Comparison of ENCODE assay signal across 14 mouse cellular contexts in genomic region chr10:79668076-79668475, GRCm38 (mm10). TPM values are rescaled to one million over a fixed set of nuclear protein-coding genes. Genes with fewer than 3 reads are reported as not detected.
A peak's percentile ranks its signal among the peaks of the same experiment; 100 is the strongest.
DNase-seq lines count a peak whose midpoint lies in the region; ATAC-seq lines count a peak whose summit lies in the region.
"Had no signal": no experiment of that assay in that cellular context is flagged by ENCODE, and none has a peak within 500 bp of the region (broad histone marks: within the 10 kb centered on the region; RNA-seq: fewer than 3 reads in every experiment).

No protein-coding gene starts in this region.

- DNase-seq in cerebellum, adult 9-10 months = peak; percentile 64
- no peak for DNase-seq in cerebellum, postnatal 14 days
- no peak for DNase-seq in forebrain, embryonic 10.5 days (ENCODE audit: extremely low spot score, low spot score)
- no peak for DNase-seq in hindbrain, embryonic 14.5 days (ENCODE audit: low spot score)
- no peak for DNase-seq in adrenal gland, postnatal 25 days
- DNase-seq in left cerebral cortex, postnatal 10 days (ENCODE audit: extremely low spot score in 1 of 2, low spot score in 2 of 2) = no peak

- no peaks in the 10 kb centered on the region for H3K9me3 ChIP-seq in forebrain, embryonic 10.5 days
- H3K9me3 ChIP-seq in hindbrain, embryonic 14.5 days (ENCODE audit: control insufficient read depth, low read length) = no peaks in the 10 kb centered on the region
- no peaks in the 10 kb centered on the region for H3K9me3 ChIP-seq in midbrain, embryonic 16.5 days (replicated peaks; ENCODE audit: control insufficient read depth, low read length, poor library complexity, severe bottlenecking)

- no peaks in the 10 kb centered on the region for H3K27me3 ChIP-seq in forebrain, embryonic 10.5 days (ENCODE audit: poor library complexity, severe bottlenecking)
- no peaks in the 10 kb centered on the region for H3K27me3 ChIP-seq in hindbrain, embryonic 14.5 days (ENCODE audit: control insufficient read depth, insufficient read depth, low read length)
- no peaks in the 10 kb centered on the region for H3K27me3 ChIP-seq in midbrain, embryonic 16.5 days (ENCODE audit: control insufficient read depth, insufficient read depth, low read depth, low read length)
- H3K27me3 ChIP-seq: Patski had no signal

- intact Hi-C loops in left cerebral cortex, postnatal 10 days (cut with DNase I) = loop anchor here (2.0 kb wide), 1 partner anchor 73 kb away; no protein-coding TSS in a partner anchor

- peak overlapping the region; percentile 97 for H3K27ac ChIP-seq in forebrain, embryonic 10.5 days
- H3K27ac ChIP-seq in hindbrain, embryonic 14.5 days = peak overlapping the region; percentile 99
- peak overlapping the region; percentile 99 for H3K27ac ChIP-seq in midbrain, embryonic 16.5 days (ENCODE audit: low read length)

- peak overlapping the region; percentile 98 for H3K9ac ChIP-seq in hindbrain, embryonic 14.5 days
- H3K9ac ChIP-seq in midbrain, embryonic 16.5 days (ENCODE audit: low read depth, low read length) = peak overlapping the region; percentile 31; the same call in 1 of the 2 replicates

- peak overlapping the region; percentile 93; the same call in 1 of the 2 replicates for H3K4me3 ChIP-seq in forebrain, embryonic 10.5 days
- H3K4me3 ChIP-seq in hindbrain, embryonic 14.5 days (replicated peaks; ENCODE audit: low read length) = peak overlapping the region; percentile 100; the same call in 1 of the 2 replicates
- peak overlapping the region; percentile 90; the same call in 1 of the 2 replicates for H3K4me3 ChIP-seq in midbrain, embryonic 16.5 days (ENCODE audit: low read depth, low read length)

- H3K4me2 ChIP-seq in hindbrain, embryonic 14.5 days (replicated peaks) = peak overlapping the region; percentile 93
- H3K4me2 ChIP-seq in midbrain, embryonic 16.5 days (ENCODE audit: low read length) = peak overlapping the region; percentile 97

- H3K36me3 ChIP-seq in forebrain, embryonic 10.5 days (replicated peaks) = peaks cover 14% of the 10 kb centered on the region
- no peaks in the 10 kb centered on the region for H3K36me3 ChIP-seq in hindbrain, embryonic 14.5 days (replicated peaks; ENCODE audit: control insufficient read depth, insufficient read depth)
- H3K36me3 ChIP-seq in midbrain, embryonic 16.5 days (ENCODE audit: control insufficient read depth, insufficient read depth, low read length) = no peaks in the 10 kb centered on the region

- H3K4me1 ChIP-seq in forebrain, embryonic 10.5 days = peaks cover 40% of the 10 kb centered on the region
- H3K4me1 ChIP-seq in hindbrain, embryonic 14.5 days (replicated peaks; ENCODE audit: control insufficient read depth, insufficient read depth, low read length) = peaks cover 18% of the 10 kb centered on the region
- peaks cover 20% of the 10 kb centered on the region for H3K4me1 ChIP-seq in midbrain, embryonic 16.5 days (ENCODE audit: control insufficient read depth, insufficient read depth, low read length)

- 85% methylated on average over 5 of the region's 5 CpGs for WGBS in forebrain, embryonic 10.5 days
- WGBS in hindbrain, embryonic 14.5 days = 83% methylated on average over 5 of the region's 5 CpGs
- WGBS in midbrain, embryonic 16.5 days = 82% methylated on average over 5 of the region's 5 CpGs

- no peak for ATAC-seq in hindbrain, embryonic 14.5 days (ENCODE audit: low FRiP score)
- ATAC-seq in midbrain, embryonic 16.5 days = no peak
- no peak for ATAC-seq in inflammation-experienced regulatory T-cells, adult 6 months

RNA-seq across cellular contexts. Expression of gene Tpgs1, which starts 1.1 kb away (rescaled TPM):
- polyA plus RNA-seq in forebrain, embryonic 10.5 days (2016; fragmentation: Nextera tagmentation; extraction: Ambion mirVana) = 59.7 and 63.8 TPM in 2 replicates
- 107 and 108 TPM in 2 replicates for polyA plus RNA-seq in hindbrain, embryonic 14.5 days (2014; fragmentation: Nextera tagmentation; extraction: Ambion mirVana)
- polyA plus RNA-seq in midbrain, embryonic 16.5 days (2015; fragmentation: Nextera tagmentation; extraction: Ambion mirVana) = 96.1 and 107 TPM in 2 replicates
- 35.0 and 36.5 TPM in 2 replicates for total RNA-seq in adrenal gland, postnatal 25 days (2021)
- polyA plus RNA-seq in inflammation-experienced regulatory T-cells, adult 6 months (2017; shearing (Covaris generic)) = 10 to 100 TPM; 15.9 to 25.7 (median 17.5) TPM
- 10 to 100 TPM; 69.6 to 72.6 TPM for total RNA-seq in left cerebral cortex, postnatal 10 days (2021)

RNA-seq across cellular contexts. Expression of gene Madcam1, which starts 3.7 kb away (rescaled TPM):
- polyA plus RNA-seq in forebrain, embryonic 10.5 days (2016; fragmentation: Nextera tagmentation; extraction: Ambion mirVana) = 0.90 and 1.5 TPM in 2 replicates
- polyA plus RNA-seq in hindbrain, embryonic 14.5 days (2014; fragmentation: Nextera tagmentation; extraction: Ambion mirVana) = 0.68 and 1.2 TPM in 2 replicates
- polyA plus RNA-seq in midbrain, embryonic 16.5 days (2015; fragmentation: Nextera tagmentation; extraction: Ambion mirVana) = 0.69 and 0.94 TPM in 2 replicates
- not detected in 2 replicates for total RNA-seq in adrenal gland, postnatal 25 days (2021)
- polyA plus RNA-seq in inflammation-experienced regulatory T-cells, adult 6 months (2017; shearing (Covaris generic)) = not detected
- under 1 TPM; 0.47 to 0.49 TPM for total RNA-seq in left cerebral cortex, postnatal 10 days (2021)
- total RNA-seq: gastrocnemius, postnatal 14 days; heart, postnatal 25 days had no signal
- polyA plus RNA-seq: Patski had no signal

RNA-seq across cellular contexts. Expression of gene Cdc34, which starts 13.9 kb away (rescaled TPM):
- 253 and 264 TPM in 2 replicates for polyA plus RNA-seq in forebrain, embryonic 10.5 days (2016; fragmentation: Nextera tagmentation; extraction: Ambion mirVana)
- polyA plus RNA-seq in hindbrain, embryonic 14.5 days (2014; fragmentation: Nextera tagmentation; extraction: Ambion mirVana) = 78.9 and 81.8 TPM in 2 replicates
- 73.1 and 81.9 TPM in 2 replicates for polyA plus RNA-seq in midbrain, embryonic 16.5 days (2015; fragmentation: Nextera tagmentation; extraction: Ambion mirVana)
- total RNA-seq in adrenal gland, postnatal 25 days (2021) = 78.6 and 89.8 TPM in 2 replicates
- polyA plus RNA-seq in inflammation-experienced regulatory T-cells, adult 6 months (2017; shearing (Covaris generic)) = 10 to 100 TPM; 13.9 to 26.7 (median 20.5) TPM
- 10 to 100 TPM; 64.9 to 66.8 TPM for total RNA-seq in left cerebral cortex, postnatal 10 days (2021)

RNA-seq across cellular contexts. Expression of gene Gzmm, which starts 20.7 kb away (rescaled TPM):
- 0.84 and 1.0 TPM in 2 replicates for polyA plus RNA-seq in forebrain, embryonic 10.5 days (2016; fragmentation: Nextera tagmentation; extraction: Ambion mirVana)
- polyA plus RNA-seq in hindbrain, embryonic 14.5 days (2014; fragmentation: Nextera tagmentation; extraction: Ambion mirVana) = 1.5 and 1.8 TPM in 2 replicates
- 1.6 and 1.8 TPM in 2 replicates for polyA plus RNA-seq in midbrain, embryonic 16.5 days (2015; fragmentation: Nextera tagmentation; extraction: Ambion mirVana)
- total RNA-seq in adrenal gland, postnatal 25 days (2021) = 1.2 and 1.6 TPM in 2 replicates
- polyA plus RNA-seq in inflammation-experienced regulatory T-cells, adult 6 months (2017; shearing (Covaris generic)) = 1 to 10 TPM in 1 of 3 experiments, under 1 TPM in 2; 0.62 to 3.2 (median 0.94) TPM
- 1 to 10 TPM; 1.2 to 1.5 TPM for total RNA-seq in left cerebral cortex, postnatal 10 days (2021)

RNA-seq across cellular contexts. Expression of gene Odf3l2, which starts 22.5 kb away (rescaled TPM):
- polyA plus RNA-seq in forebrain, embryonic 10.5 days (2016; fragmentation: Nextera tagmentation; extraction: Ambion mirVana) = not detected in 2 replicates
- polyA plus RNA-seq in hindbrain, embryonic 14.5 days (2014; fragmentation: Nextera tagmentation; extraction: Ambion mirVana) = 0.27 and 0.31 TPM in 2 replicates
- 0.78 and 1.0 TPM in 2 replicates for polyA plus RNA-seq in midbrain, embryonic 16.5 days (2015; fragmentation: Nextera tagmentation; extraction: Ambion mirVana)
- not detected in 2 replicates for total RNA-seq in adrenal gland, postnatal 25 days (2021)
- polyA plus RNA-seq in inflammation-experienced regulatory T-cells, adult 6 months (2017; shearing (Covaris generic)) = not detected
- under 1 TPM; 0.39 to 0.73 TPM for total RNA-seq in left cerebral cortex, postnatal 10 days (2021)
- total RNA-seq: heart, postnatal 25 days had no signal
- polyA plus RNA-seq: embryonic facial prominence, embryonic 11.5 days; liver, embryonic 11.5 days; Patski; thymus, postnatal 0 days had no signal
